Mouse (Mus musculus): ENCODE results near the gene Gstcd.

Gstcd gene

DNA sequence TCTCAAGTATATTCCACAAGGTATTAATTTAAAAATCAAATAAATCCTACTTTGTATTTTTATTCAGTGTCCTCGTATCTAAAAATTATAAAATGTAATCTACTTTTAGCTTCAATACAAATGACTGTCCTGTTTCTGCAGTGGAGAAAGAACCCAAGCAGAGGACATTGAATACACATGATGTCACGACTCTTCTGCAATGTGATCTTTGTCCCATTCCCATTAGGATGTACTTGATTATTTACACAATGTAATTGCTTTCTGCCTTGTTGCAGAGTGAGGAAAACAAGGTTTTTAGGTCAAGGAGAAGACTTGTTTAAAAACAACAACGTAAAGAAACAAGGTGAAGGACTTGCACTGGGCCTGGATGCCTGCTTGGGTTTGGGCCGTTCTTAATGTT, 84.6 kb downstream of the Gstcd start:
- DNase-seq, result no peak

DNA sequence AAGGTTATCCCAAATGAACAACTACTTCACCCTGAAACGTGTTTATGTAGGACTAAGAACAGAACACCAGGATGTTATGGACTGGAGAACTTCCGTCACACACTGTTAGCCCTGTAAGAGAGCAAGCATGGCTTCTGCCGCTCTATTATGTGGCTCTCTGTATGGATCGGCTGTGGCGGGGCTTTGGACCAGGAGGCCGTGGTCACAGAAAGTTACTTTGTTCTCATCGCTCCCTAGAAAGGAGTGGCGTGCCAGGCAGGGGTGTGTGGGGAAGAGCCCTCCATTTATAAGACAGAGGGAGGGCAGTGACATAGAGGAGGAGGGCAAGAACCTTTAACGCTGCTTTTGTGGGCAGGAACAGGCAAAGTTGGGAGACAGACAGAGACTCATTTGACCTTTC, 95.5 kb downstream of the Gstcd start:
- no peak for DNase-seq

DNA sequence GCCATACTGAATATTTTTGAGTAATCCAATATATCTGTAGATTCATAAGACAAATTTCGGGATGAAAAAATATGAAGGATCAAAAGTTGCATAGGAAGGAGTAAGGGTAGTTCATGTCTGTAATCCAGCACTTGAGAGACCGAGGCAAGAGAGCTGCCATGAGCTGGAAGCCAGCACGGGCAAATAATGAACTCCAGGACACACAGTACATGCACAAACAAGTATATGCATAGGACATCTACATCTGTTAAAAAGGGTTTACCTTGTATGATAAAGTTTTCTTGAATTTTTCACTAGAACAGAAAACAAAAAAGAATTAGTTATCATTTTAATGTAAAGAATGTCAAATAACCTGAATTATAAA, 95.9 kb downstream of the Gstcd start:
- no peak for DNase-seq

DNA sequence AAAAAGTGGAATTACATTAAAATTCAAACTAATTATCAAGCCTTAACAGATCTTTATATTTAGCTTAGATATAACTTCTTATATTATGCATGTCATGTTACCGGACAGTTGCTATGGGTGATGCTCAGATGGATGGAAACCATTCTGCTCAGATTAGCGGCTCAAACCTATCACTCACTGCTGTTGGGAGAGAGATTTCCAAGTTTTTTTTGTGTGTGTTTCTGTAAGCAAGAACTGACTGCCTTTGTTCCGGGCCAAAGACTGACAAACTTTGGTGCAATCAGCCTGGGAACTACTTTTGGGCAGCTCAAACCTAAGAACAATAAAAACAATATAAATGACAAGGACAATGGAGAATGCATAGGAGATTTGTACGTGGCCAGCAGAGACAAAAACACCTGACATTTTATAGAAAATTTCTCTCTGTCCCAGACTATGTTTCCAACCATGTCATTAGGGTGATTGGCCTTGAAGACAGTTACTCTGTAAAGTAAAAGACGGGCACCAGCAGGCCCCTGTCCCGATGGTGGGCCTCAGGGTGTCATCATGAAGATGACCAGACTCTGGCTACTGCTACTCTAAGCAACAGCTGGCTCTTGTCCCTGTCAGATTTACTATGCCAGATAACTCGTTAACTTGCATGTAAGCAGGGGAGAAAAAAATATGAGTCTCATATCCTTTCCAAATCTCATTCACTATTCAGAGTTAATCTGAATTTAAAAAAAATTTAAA, 96.5 kb downstream of the Gstcd start:
- no peak for DNase-seq

DNA sequence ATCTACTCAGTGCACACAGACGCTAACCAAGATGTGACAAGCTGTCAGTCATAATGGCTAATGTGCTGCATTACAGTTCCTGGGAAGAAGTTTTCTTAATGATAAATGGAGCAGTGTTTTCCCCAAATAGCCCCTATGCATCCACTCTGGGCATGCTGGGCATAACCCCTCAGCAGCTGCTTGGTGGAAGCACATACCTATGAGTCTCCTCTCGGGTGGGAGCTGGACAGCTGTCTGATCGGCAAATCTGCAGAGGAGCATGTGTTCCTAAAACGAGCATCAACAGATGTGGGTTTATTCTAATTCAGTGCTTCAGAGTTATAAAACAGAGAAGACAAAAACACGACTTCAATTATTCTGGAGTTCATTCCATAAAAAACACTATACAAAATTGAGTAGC, 105.6 kb downstream of the Gstcd start:
- DNase-seq, result no peak

DNA sequence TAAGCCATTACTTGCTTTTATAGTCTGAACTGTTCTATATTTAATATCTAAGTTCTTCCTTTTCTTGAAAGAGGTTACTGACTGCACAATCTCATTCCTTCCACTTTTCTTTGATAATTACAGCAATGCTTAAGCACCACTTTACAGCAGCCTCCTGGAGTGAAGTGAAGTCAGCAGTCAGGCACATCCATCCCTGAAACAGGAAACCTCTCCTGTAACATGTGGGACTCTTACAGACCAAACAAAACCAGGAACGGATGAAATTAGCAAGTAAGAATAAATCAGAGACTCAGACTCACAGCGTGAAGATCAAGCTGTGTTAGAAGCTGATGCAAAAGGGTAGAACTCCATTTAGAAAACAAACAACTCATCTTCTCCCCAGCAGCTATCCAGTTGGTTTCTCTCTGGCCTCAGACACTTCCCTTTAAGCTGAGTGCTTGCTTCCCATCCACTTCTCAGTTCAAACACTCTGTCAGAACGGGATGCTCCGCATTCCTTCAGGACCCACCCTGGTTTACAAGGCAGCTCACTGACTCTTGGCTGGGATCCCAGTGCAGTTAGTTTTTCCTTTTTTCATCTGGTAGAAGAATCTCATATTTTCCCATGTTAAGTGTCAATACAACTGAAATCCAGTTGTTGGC, 107.9 kb downstream of the Gstcd start:
- no peak for DNase-seq

DNA sequence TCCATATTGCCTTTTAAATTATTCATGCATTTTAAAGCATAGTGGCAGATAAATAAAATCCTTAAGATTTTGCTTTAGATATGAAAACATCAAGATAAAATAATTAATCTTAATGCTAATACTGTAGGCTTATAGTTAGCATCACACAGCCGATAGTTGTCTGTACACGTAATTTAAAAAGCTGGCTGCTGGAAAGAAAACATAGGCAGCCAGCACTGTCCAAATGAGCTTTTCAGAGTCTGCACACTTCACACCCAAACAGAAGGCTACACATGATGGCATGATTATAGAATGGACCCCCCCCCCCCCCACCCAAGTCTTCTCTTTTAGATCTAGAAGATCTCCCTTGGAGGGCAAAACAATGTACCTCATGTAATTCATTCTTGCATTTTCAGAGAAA, 109.9 kb downstream of the Gstcd start:
- DNase-seq, result no peak

DNA sequence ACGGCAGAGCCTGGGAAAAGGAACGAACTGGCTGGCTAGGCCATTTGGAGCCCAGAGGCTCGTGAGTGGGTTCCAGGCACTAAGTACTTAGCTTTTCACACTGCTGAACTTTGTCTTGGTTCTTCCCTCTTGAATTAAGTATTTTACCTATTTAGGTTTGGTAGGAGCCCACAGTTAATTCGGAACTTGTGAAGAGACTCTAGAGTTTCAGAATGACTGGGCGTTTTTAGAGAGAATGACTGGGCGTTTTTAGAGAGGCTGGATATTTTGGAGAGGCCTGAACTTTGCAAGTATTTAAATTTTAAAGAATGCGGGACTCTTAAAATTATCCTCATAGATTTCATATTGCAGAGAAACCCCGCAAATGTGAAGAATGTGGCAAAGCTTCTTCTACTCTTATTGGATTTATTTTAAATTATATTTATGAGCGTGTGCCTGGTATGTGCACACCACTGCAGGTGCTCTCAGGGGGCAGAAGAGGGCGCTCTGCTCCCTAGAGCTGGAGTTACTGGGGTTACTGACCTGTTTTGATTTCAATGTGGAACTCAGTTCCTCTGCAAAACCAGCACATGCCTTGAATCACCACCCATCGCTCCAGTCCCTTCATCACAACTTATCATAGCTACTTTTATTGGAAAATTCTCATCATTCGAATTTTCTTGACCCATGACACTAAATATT, 111.9 kb downstream of the Gstcd start:
- DNase-seq, result no peak

DNA sequence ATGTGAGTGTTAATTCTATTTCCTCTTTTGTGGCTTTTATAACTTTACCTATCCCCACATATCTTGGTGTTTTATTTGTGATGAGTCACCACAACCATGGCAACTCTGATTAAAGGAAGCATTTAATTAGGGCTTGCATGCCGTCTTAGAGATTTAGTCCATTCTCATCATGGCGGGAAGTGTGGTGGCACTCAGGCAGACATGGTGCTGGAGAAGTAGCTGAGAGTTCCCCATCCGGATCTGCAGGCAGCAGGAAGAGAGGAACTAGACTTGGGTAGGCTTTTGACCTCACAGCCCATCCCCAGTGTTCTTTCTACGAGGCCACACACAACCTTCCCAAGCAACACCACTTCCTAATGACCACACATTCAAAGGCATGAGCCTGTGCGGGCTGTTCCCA, 125.6 kb downstream of the Gstcd start:
- no peak for DNase-seq

DNA sequence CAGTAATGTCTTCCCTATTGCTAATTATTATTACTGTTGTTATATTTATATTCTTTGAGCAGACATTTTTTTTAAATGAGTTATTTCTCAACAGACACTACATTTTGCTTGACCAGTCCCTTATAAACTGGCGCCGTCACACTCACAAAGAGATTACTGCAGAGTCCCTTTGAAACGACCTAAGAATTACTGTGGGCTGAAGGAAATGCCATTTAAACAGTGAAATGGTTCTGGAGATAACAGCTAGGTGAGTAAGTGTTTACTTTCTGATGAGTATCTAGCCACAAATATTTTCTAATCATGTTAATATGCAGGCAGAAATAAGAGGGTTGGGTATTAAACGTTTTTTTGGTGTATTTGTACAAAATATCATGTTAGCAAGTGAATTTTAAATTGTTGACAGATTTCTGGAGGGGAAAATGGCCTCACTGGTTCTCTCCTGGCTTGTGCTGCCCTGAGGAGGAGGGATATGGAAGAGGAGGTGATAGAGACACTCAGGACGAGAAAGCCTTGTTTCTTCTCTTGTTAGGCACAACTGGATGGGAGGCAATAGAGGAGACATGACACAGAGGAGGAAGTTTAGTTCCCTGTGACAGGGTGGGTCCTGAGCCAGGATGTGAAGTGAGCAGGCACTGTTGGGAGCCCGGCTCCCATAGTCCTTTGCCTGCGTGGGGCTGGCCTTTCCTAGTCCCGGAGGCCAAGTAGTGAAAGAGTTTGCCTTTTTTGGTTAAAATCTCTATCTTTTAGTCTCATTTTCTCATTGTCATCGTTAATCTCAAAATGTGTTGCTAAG, 126.9 kb downstream of the Gstcd start:
- DNase-seq, result no peak

DNA sequence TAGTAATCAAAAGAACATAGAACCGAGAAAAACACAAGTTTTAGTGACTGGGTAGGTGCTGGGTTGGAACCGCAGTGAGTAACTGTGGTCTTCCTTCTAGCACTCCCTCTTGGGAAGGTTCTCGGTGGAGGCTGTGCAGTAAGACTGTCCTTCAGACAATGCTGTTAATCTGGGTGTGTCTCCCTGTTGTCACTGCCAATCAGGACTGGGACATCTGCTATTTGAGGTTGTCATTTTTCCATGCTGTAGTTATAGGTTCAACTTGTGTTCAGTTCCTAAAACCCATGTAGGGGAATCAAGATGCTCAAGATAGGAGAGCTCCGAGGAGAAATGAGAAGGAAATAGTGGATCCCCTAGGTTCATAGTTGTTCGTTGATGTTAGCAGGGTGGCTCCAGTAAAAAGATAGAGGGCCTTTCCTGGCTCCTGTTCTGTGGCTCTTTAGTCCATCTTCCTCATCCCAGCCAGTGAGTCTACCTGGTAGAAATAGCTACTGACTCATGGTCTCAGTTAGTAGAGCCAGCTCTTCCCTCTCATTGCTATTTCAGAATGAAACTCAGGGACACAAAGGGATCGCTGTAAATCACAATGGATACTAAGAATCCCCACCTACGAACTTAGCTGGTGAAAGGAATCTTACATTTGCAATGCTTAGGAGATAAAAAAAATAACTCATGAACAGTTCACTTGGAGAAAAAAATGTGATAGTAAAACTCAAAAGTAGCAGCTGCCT, 129.0 kb downstream of the Gstcd start:
- no peak for DNase-seq

DNA sequence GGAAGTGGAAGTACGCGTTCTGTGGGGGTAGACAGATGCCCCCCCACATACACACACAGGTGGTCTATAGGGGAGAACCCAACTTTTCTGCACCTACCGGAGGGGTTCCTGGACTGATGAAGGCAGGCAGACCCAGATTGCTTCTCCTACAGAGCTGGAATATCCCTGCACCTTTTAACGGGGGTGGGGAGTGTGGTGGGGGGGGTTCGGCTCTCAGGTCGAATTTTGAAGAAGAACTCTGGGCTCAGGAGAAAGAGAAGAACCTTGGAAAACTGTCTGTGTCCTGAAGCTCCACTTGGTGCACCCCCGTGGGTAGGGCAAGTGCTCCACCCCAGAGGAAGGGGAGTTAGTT, 141.3 kb downstream of the Gstcd start:
- no peak for DNase-seq

DNA sequence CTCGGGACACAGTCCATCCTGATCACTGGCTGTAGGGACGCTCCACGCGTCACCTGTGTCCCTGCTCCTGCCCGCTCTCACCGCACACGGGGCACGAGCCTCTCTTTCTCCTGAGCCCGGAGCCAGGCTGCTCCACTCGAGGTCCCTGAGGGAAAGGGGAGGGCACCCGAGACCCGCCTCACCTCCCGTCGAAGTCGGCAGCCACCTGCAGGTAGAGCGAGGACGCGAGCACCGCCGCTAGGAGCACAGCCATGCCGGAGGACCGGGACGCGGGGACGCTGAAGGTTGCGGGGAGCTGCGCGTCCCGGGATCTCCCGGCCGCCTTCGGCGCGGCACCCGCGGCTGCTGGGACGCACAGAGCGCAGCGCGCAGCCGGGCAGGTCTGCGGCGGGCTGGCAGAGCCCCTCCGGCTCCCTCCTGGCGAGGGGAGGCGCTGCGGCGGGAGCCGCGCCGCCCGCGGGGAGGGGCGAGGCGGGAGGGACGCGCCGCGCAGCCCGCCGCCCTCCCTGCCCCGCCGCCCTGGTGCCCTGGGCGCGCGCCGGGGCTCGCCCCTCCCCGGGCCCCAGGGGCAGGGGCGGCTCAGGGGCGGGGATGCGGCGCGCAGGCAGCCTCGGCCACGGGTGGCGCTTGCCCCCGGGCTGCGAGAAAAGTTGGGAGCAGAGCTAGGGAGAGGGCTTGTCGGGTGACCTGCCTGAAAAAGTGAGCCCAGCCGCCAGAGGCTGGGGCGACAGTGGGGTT, 141.9 kb downstream of the Gstcd start, which contains the start of gene Npnt:
Npnt (minus strand) TSS at position 501 of the 738 bp plus-strand sequence.
- peak; percentile 14 to 18 for DNase-seq

DNA sequence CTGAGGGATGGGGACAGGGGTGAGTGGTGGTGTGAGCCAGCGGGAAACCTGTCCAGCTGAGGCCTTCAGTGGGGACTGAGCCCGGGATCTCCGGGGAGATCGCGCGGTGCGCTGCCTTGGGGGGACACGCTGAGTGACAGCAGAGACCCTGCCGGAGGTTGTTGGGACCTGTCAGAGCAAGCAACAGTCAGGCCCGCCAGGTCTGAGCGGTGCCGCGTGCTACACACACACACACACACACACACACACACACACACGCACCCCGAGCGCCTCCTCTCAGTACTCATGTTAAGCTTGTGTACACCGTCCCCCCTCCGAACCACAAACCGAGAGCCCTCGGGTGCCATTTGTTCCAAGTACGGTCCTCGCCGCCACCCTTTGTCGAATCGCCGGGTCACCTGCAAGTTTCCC, 142.4 kb downstream of the Gstcd start:
- DNase-seq, result peak; percentile 4 to 5

DNA sequence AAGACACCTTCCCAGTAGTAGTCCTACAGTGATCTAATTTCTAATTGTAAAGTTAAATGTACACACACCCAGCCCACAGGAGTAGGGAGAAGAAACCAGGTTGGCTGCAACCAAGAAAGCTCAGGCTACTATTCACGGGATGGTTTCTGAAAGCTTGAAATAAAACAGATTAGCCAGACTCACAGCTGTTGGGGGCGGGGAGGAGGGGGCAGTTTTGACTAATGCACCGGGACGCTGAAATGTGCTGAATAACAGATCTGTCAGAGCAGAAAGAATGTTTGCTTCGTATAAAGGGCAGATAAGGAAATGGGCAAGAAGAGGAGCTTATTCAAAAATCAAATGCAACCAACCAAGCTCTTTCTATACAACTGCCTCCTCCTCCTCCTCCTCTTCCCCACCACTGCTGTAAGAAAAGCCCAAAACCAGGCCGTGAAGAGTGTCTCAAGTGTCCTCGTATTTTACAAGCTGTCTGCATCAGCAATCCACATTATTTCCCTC, 143.5 kb downstream of the Gstcd start:
- DNase-seq, result no peak

DNA sequence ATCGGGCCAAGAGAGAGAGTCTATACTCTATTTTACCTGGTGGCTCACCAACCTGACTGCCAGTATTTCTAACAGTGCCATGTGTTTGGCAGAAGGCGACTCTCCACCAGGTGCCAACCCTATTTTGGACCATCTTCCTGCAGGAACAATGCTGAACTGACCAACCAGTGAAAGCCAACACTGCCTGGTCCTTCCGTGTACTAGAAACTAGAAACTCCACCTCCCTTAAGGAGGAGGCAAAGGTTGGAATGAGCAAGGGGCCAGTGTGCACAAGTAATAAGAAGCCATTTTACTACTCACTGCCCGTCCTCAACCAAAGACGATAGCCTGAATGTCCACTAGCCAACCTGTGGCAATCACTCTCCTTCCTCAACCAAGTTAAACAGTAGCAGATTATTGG, 145.7 kb downstream of the Gstcd start:
- no peak for DNase-seq

DNA sequence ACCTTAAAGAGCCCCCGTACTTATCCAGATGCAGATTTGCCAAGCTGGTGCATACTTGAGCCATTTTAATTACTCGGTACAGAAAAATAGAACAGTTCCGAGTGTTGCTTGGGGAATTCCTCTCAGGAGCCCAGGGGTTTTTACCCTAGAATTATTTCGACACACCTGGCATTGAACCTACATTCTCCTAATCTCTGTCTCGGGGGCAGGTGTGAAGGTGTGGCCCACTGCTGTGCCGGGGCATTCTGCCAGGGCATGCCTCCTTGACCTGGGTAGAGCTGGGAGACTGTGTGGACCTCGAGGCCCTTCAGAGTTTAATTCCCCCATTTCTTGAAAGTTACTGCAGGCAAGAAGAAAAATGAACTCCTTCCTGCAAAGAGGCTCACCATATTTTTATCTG, 146.2 kb downstream of the Gstcd start:
- no peak for DNase-seq

DNA sequence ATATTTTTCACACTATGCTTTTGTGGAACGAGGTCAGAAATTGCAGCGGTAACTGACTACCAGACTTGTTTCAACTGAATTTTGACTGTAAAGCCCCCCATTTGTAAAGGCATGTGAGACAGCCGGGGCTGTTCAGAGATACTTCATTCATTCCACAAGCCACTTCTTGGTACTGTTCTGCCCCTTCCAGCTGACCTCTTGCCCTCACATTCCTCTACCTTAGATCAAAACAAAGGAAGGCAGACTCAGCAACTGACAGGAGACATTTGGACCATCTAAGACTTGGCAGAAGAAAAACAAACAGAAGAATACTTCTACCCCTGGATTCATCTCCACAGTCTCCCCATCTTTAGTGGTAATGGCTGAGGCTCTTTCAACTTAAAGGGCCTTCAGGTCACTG, 147.2 kb downstream of the Gstcd start:
- DNase-seq, result no peak

DNA sequence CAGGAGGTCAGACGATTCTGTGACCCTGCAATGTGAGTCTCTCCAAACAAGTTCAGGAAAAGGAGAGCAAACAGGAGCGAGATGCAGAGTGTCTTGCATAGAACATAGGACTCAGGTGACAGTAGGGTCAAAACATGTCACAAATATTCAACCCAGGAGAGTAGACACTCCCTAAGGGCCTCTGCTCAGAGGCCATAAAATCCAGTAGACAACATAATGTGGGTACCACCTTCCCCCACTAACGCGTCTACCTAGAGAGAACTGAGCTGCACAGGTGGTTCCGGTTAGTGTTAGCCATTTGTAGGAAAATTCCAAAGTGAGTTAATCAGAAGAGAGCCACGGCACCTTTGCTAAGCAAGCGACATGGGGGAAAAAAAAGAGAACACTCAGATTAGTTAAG, 147.6 kb downstream of the Gstcd start:
- DNase-seq, result no peak

DNA sequence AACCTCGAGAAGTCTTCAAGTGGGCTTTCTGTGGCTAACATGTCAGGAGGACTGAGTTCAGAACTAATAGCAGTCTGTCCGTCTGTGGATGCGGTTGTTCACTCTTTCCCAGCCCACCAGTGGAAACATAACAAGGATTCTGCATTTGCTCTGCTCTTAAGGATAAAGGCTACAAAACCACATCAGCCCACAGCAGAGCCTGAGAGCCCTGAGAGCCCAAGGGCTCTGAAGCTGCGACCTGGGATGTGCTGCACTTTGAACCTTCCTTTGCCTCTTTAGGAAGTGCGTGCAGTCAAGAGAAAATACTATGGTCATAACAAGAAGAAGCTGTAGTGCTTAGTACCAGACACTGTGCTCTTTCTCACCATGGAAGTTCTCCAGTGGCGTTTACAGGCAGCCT, 149.1 kb downstream of the Gstcd start:
- DNase-seq, result no peak

DNA sequence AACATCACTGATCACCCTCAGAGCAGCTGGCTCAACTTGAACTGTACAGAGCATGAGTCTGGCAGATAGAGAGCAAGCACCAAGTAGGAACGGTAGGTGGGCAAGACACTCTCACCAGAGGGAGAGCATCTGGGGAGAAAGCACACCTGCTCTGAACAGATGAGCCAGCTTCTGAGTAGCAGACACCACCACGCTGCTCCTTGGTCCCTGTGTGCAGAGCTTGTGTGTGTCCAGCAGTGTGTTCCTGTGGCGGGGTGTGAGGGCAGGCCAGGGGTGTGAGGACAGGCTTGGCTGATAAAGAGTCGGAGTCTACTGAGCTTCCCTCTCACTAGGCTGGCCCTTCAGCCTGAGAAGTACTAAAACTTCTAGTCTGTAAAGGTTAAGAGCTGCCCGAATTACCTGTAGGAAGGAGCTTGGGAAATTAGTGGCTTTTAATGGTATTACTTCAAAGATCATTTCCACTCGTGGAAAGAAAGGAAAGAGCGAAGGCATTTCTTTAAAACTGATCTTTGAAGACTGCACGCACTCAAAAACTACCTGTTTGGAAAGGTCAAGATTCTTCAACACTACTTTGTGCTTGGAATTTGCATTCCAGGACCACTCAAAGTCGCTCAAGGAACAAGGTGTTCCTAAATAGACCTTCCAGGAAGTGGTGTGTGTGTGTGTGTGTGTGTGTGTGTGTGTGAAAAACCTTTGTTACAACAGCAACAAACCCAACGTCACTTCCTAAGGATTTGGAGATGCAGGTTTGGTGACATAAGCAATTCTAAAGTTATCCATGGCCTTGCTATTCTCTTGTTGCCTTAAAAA, 151.4 kb downstream of the Gstcd start:
- no peak for DNase-seq
